Mouse (Mus musculus): ENCODE measurements around the gene Slc25a17. TPM values are rescaled to one million over a fixed set of nuclear protein-coding genes. Genes with fewer than 3 reads are reported as not detected.

Slc25a17 gene
- 139 and 141 TPM in 2 replicates for total RNA-seq (2021)
- long read RNA-seq, experiment 1, transcript Slc25a17-201 (9 exons, 1,724 nt) = major isoform, 128 of 140 reads
- long read RNA-seq, experiment 1, partial matches to known transcripts = 0 of 140 reads
- long read RNA-seq, experiment 1, other reads (novel, unspliced or antisense) = 12 of 140 reads
- long read RNA-seq, experiment 2, transcript Slc25a17-201 (9 exons, 1,724 nt) = major isoform, 98 of 110 reads
- long read RNA-seq, experiment 2, partial matches to known transcripts = 1 of 110 reads
- long read RNA-seq, experiment 2, other reads (novel, unspliced or antisense) = 11 of 110 reads

DNA sequence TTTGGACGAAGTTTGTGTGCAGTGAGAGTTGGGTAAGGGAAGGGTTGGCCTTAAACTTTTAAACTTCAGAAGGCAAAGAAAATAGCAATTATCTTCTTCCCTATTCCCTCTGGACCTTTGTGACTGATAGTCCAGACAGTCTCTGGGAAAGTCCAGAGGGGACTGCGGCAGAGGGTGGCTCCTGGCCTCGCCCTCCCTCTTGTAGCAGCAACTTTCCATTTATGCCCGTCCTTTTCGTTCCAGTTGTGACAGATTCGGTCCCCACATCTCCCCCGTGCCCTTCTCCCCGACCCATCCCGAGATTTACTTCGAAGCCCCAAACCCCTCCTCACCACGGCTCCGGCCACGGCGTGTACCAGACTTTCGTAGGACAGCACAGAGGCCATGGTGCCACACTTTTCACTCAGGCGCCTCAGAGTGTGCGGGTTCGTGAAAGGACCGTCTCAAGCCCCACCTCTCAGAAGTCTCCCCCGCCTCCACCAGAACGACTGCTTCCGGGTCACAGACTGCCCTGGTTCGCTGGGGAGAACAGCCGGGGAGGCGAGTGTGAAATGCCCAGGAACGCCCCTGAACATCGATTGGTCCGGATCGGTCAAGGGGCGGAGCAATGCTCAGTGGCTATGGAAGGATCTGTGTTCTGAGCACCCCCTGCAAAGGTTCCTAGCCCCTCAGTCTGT lies at the start of gene Slc25a17:
Gene Slc25a17 (minus strand): TSS at position 468 of the 677 bp plus-strand sequence.
- DNase-seq = peak; percentile 99

GRCm38 (mm10) chr15:81408199-81408598 lies 47.6 kb upstream of the Slc25a17 start, which contains the start of gene Dnajb7:
Gene Dnajb7, minus strand, starts transcription at chr15:81408299.
- no peak for DNase-seq

GRCm38 (mm10) chr15:81405008-81405407 lies 44.4 kb upstream of the Slc25a17 start:
- no peak for DNase-seq

DNA sequence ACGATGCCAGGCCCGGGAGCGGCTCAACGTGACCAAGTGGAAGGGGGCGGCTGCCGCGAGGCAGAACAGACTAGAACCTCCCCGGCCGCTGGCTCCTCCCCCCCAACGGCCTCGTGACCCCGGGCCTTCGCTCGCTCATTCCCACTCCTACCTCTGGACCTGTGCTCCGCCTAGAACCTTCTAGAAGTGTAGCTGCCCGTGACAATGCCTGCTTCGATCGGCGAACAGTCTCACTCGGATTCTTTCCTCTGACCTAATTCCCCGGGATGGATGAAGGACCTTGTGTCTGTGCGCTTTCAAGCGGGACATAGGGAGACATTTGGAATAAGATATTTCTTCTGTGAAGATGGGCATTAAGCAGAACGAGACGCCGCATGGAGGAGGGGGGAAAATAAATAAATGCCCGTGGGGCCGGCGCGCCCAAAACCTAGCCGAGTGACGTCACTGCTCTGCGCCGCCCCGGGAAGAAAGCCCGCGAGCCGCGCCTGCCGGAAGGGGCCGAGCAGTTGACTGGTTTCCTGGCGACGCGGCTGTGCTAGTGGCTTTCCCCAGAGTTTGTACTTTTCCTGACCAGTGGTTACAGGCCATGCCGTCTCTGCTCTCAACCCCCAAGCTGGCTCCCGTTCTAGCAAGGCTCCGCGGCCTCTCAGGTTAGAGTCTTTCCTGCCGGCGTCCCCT lies 39.2 kb upstream of the Slc25a17 start, which contains the start of the genes St13 and Xpnpep3:
Gene St13 (minus strand): TSS at position 440 of the 678 bp plus-strand sequence.
Gene Xpnpep3 (plus strand): TSS at position 501 of the 678 bp plus-strand sequence.
- peak; percentile 99 for DNase-seq

DNA sequence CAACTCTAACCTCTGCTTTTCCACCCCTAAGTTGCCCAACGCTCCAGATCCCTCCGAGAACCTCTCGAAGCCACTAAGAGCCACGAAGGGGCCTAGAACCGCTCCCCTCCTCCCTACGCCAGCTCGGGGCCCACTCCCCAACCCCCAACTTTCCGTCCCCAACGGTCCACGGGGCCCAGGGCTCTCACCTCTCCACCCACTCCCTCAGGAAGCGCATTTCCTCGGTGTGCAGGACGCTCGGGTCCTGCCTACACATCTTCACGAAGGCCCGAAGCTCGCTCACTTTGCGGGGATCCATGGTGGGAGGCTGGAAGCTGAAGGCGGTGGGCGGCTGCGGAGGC lies 38.7 kb upstream of the Slc25a17 start:
- no peak for DNase-seq

DNA sequence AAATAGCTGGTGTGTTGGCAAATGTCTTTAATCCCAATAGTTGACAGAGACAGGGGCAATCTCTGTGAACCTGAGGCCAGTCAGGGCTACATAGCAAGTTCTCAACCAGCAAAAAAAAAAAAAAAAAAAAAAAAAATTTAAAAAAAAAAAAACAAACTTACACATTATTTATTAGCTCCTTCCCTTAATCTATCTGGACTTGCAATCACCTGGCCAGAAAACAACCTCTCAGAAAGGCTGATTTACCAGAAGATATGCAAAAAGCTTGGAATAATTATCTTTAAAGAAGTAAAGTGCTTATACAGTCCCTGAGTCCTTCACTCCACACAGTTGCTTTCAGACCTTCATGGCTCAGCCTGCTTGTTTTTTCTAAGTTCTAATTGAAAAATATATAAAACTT lies 37.6 kb upstream of the Slc25a17 start:
- DNase-seq = no peak

DNA sequence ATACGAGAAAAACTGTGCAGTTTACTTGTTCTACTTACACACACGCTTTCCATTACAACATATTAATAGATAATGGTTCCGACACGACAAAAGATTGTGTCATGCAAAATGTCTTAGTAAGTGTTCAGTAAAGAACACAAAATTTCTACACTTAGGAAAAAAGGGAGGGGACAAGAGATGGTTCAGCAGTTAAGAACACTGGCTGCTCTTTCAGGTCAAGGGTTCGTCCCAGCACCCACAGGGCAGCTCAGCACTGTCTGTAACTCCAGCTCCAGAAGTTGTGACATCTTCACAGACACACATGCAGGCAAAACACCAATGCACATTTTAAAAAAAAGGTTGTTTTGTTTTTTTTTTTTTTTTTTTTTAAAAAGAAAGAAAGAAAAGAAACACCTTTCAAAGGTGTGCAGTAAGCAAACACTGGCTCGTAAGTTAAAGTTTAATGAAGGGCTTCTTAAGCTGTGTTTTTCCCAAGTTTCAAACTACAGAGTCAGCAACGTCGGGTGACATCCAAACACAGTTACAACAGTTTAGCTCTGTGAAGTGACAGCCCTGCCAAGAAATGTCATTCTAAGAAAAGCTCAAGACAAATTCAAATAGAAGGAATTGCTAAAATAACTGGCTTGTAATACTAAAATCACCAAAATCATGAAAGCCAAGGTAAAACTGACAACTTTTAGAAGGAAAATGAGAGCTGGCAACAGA lies 33.8 kb upstream of the Slc25a17 start:
- peak; percentile 30 for DNase-seq

GRCm38 (mm10) chr15:81392997-81393396 lies 32.4 kb upstream of the Slc25a17 start:
- peak; percentile 17 for DNase-seq

DNA sequence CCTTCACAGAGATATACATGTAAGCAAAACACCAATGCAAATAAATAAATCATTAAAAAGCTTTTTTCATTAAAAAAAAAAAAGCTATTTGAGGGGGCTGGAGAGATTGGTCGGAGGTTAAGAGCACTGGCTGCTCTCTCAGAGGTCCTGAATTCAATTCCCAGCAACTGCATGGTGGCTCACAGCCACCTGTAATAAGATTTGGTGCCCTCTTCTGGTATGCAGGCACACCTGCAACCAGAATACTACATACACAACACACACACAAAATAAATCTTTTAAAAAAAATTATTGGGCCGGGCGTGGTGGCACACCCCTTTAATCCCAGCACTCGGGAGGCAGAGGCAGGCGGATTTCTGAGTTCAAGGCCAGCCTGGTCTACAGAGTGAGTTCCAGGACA lies 25.7 kb upstream of the Slc25a17 start:
- DNase-seq = no peak

GRCm38 (mm10) chr15:81378845-81379244 lies 18.2 kb upstream of the Slc25a17 start:
- no peak for DNase-seq

DNA sequence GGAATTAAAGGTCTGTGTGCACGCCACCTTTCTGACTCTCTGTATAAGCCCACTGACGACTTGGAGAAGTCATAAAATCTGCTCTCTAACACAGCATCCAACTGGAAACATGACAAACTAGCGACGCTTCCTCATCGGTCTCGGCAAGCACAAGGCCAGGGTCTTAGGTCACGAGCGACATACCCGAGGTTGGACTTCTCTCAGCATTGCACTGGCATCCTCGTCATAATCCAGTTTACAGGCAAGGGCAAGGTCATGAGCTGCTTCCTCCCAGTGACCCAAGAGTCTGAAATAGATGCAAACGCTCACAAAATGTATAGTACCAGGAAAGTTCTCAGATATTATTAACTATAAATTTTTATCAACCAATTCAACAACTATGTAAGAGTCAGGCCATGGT lies 14.0 kb upstream of the Slc25a17 start:
- peak; percentile 37 for DNase-seq

DNA sequence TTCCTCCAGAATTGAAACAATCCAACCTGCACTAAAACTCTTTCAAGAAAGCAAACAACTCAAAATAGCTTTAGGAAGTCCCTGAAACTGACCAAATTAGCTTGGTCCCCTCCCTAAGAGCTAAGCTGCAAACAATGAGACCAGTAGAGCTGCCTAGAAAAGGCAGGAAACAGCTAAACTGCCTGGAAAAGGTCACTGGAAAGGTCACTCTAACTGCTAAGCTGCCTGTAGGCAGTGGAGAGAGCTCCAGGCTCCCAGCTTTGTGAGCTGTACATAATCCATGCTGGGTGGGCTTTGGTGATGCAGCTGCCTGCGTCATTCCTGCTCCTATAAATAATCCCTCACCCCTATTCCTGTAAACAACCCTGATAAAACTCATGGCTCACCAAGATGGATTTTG lies 9.7 kb upstream of the Slc25a17 start:
- no peak for DNase-seq

- no peak for DNase-seq
Measured at GRCm38 (mm10) chr15:81368601-81369000, 8.0 kb upstream of the Slc25a17 start.

- no peak for DNase-seq
Measured at GRCm38 (mm10) chr15:81366241-81366640, 5.6 kb upstream of the Slc25a17 start.

DNA sequence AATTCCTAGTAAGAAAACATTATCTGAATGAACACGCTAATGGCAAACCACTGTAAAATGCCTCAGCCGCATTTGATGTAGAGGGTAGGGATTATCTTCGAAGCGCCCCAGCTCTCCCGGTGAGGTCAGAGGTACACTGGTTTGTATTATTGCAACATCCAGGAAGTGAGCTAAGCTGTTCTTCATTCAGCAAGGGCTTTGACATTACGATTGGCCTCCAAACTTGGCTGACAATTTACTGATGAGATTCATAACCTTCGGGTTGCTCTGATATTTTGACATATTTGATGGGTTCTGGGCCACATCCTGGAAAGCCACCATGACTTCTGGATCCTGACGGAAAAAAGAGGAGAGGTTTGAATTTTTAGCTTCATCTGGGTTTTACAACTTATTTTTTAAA lies 4.6 kb upstream of the Slc25a17 start:
- peak; percentile 63 for DNase-seq

- DNase-seq = no peak
Measured at GRCm38 (mm10) chr15:81364271-81364670, 3.7 kb upstream of the Slc25a17 start.

- DNase-seq = no peak
Measured at GRCm38 (mm10) chr15:81362501-81362900, 1.9 kb upstream of the Slc25a17 start.

- DNase-seq = no peak
Measured at GRCm38 (mm10) chr15:81361417-81362015, 904 bp upstream of the Slc25a17 start.

GRCm38 (mm10) chr15:81361022-81361404 lies 401 bp upstream of the Slc25a17 start:
- no peak for DNase-seq

DNA sequence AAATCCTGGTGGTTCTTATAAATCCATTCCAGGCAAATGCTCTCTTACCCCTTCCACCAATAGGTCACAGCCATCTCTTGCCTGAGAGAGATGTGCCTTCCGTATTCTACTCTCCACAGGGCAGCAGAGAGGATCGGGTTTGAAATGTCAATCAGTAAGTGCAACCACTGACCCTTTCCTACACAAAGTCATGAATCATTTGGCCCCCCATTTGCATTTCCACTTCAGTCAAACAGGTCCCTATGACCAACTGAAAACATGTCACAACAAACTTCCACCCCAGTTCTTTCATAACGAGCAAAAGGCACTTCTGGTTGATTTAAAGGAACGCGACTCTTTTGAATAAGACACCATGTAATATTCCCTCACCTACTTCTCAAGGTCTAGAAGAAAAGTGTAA lies 1.2 kb downstream of the Slc25a17 start:
- no peak for DNase-seq

- peak; percentile 41 for DNase-seq
Measured at GRCm38 (mm10) chr15:81358943-81359342, 1.7 kb downstream of the Slc25a17 start.

- no peak for DNase-seq
Measured at GRCm38 (mm10) chr15:81356946-81357345, 3.7 kb downstream of the Slc25a17 start.
